Mouse (Mus musculus): ENCODE results near the gene Lhfpl3. TPM values are rescaled to one million over a fixed set of nuclear protein-coding genes. Genes with fewer than 3 reads are reported as not detected.

The Lhfpl3 gene
- total RNA-seq, 2 experiments from 2014 or later: 10.9 to 11.3 TPM

DNA sequence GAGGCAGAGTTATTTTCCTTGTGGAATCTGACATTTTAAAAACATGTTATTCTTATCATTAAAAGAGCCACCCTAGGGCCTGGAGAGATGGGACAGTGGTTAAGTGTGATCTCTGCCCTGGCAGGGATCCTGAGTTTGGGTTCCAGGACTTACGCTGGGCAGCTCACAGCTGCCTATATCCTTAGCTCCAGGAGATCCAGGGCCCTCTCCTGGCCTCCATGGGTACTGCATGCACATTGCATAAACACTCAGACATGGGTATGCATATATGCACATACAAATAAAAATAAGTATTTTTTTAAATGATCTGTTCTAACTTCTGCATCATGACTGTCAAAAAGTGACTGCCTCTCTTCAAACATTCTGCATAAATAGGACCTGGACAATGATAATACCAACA is 115.5 kb downstream of the Lhfpl3 start:
- no peak overlapping the region for H3K27ac ChIP-seq
- TF ChIP-seq CTCF (conservative IDR thresholded peaks at IDR 0.05): peak; percentile 68
- H3K4me3 ChIP-seq: no peak overlapping the region
- DNase-seq (ENCODE audit: low spot score in 2 of 2): no peak

- no peak overlapping the region for H3K4me3 ChIP-seq
- H3K27ac ChIP-seq: no peak overlapping the region
- no peak for DNase-seq (ENCODE audit: low spot score in 2 of 2)
- no peak for TF ChIP-seq CTCF (conservative IDR thresholded peaks at IDR 0.05)
These were observed 123.2 kb downstream of the Lhfpl3 start for GRCm38 (mm10) chr5:22869031-22869430.

DNA sequence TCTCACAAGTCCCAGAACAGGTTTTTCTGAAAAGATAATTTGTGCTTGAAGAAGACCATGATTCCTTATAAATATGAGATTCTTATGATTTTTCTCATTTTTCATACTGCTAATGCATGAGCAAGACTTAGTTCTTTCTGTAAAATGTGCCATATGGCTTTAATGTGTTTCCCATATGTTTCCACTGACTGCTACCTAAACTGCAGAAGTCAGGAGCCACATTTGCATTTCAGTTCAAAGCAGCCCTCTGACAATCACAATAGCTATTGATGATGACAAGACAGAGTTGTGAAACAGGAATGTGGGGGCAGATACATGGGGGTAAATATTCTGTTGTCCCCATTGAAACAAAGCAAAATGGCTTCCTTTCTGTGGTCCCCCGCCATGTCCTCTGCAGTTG is 126.6 kb downstream of the Lhfpl3 start:
- Histone ChIP-seq H3K4me3 (no peak overlapping the region), H3K27ac (no peak overlapping the region)
- DNase-seq (ENCODE audit: low spot score in 2 of 2): no peak
- no peak for TF ChIP-seq CTCF (conservative IDR thresholded peaks at IDR 0.05)

DNA sequence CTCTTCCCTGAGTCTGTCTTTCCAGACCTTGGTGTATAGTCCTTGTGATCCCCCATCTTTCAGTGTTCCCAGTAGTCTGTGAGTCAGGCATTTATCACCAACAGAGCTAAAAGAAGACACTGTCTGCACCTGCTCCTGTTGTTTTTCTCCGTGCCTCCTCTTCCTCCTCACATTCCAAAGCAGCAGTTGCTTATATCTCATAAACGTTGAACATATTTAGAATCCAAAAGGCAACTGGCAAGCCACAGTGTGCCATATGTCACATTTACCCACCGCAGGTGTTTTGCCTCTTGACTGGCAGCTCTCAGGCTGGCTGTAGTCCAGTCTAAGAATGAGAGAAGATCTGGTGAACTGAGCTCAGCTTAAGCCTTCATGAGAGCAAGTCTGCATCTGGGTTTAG is 142.5 kb downstream of the Lhfpl3 start:
- DNase-seq (ENCODE audit: low spot score in 2 of 2): peak; percentile 26 to 52
- no peak for TF ChIP-seq CTCF (conservative IDR thresholded peaks at IDR 0.05)
- Histone ChIP-seq H3K27ac (no peak overlapping the region), H3K4me3 (no peak overlapping the region)

DNA sequence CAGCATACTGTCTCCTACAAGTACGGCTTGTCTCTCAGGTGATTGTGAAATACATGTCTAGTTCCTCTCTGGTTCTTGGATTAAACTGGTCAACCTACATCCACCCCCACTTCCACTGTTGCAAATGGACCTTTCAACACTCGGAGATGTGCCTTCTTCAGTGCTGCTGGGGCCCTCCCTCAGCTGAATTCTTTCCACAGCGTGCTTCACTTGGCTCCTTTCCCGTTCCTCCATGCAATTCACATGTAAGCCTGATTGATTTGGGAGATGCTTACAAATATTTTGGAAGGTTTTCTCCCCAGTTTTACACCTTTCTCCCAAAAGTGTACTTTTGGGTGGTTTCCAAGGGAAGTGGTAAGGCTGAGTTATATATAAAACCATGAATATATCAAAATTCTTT is 143.6 kb downstream of the Lhfpl3 start:
- Histone ChIP-seq H3K4me3 (no peak overlapping the region), H3K27ac (no peak overlapping the region)
- TF ChIP-seq CTCF (conservative IDR thresholded peaks at IDR 0.05): no peak
- no peak for DNase-seq (ENCODE audit: low spot score in 2 of 2)

- no peak for DNase-seq (ENCODE audit: low spot score in 2 of 2)
- TF ChIP-seq CTCF (conservative IDR thresholded peaks at IDR 0.05): no peak
- no peak overlapping the region for H3K27ac ChIP-seq
These were observed 151.4 kb downstream of the Lhfpl3 start for GRCm38 (mm10) chr5:22897228-22897627.

DNA sequence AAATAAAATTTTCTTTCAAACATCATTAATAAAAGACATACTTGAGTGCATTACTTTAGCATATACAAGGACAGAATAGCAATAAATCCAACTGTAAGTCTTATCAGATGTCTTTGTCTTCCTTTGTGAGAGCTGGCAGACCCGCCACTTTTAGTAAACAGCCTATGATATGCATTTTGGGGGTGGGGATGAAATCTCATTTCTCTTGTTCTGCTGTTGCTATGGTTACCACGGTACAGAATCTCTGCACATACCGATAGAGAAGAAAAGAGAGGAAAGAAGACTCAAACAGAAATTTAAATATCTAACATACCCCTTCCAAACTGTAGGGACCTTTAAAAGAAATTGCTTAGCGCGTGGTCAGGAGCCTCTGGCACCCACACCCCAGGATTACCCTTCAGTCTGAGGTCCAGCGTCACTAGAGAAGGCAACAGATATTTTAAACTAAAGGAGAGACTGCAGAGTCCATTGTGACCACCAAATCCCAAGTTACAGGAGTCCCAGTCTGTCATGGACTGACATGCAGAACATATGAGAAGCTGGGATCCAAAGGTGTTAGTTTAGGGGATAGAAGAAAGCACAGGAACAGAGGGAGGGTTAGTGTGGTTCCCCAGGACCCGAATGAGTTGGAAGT is 151.9 kb downstream of the Lhfpl3 start:
- TF ChIP-seq CTCF (conservative IDR thresholded peaks at IDR 0.05): no peak
- no peak for DNase-seq (ENCODE audit: low spot score in 2 of 2)
- H3K4me3 ChIP-seq: no peak overlapping the region
- H3K27ac ChIP-seq: no peak overlapping the region

More at GRCm38 (mm10) chr5:22897228-22897627, 151.4 kb downstream of the Lhfpl3 start:
- no peak overlapping the region for H3K4me3 ChIP-seq

- no peak for TF ChIP-seq CTCF (conservative IDR thresholded peaks at IDR 0.05)
- Histone ChIP-seq H3K4me3 (no peak overlapping the region), H3K27ac (no peak overlapping the region)
- DNase-seq (ENCODE audit: low spot score in 2 of 2): no peak
These were observed 152.7 kb downstream of the Lhfpl3 start for GRCm38 (mm10) chr5:22898593-22898992.

GRCm38 (mm10) chr5:22899913-22900312 is 154.1 kb downstream of the Lhfpl3 start:
- TF ChIP-seq CTCF (conservative IDR thresholded peaks at IDR 0.05): no peak
- DNase-seq (ENCODE audit: low spot score in 2 of 2): no peak
- H3K4me3 ChIP-seq: no peak overlapping the region
- no peak overlapping the region for H3K27ac ChIP-seq

GRCm38 (mm10) chr5:22917197-22917596 is 171.3 kb downstream of the Lhfpl3 start:
- no peak for TF ChIP-seq CTCF (conservative IDR thresholded peaks at IDR 0.05)
- Histone ChIP-seq H3K4me3 (no peak overlapping the region), H3K27ac (no peak overlapping the region)
- DNase-seq (ENCODE audit: low spot score in 2 of 2): no peak

DNA sequence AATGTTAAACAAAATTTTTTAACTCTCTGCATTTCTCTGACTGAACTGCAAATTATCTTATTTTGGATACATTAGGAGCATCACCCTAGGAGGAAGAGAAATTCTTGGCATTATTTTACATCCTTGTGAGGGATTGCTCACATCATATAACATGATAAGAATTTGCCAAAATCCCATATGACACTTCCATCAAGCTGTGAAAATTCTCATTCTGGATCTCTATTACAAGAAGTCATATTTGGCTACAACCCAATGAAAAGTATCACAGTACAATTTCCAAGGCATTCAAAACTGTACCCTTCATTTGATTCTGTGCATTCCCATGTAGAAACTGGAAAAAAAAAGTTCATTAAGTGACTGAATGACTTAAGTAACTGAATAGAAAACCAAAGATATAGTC is 180.3 kb downstream of the Lhfpl3 start:
- DNase-seq (ENCODE audit: low spot score in 2 of 2): no peak
- TF ChIP-seq CTCF (conservative IDR thresholded peaks at IDR 0.05): no peak
- H3K4me3 ChIP-seq: no peak overlapping the region

DNA sequence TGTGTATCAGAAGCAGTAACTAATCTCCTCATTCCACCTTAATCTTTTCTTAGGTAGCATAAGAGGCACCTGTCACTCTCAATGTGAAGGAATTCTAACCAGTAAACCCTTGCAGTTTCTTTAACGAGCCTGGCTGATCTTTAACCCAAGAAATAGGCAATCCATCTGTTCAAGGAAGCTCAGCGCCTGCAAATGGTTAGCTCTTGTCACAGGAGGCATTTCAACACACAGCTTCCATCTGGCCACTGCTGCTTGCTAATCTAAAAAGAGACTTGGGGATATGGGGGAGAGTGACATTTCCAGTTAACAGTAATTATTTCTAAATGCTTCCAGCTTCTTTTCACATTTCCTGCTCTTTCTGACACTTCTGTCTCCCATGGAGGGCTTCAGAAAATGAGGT is 182.9 kb downstream of the Lhfpl3 start:
- Histone ChIP-seq H3K4me3 (no peak overlapping the region), H3K27ac (no peak overlapping the region)
- TF ChIP-seq CTCF (conservative IDR thresholded peaks at IDR 0.05): no peak
- DNase-seq (ENCODE audit: low spot score in 2 of 2): peak; percentile 5 to 15

More for the DNA sequence above, 180.3 kb downstream of the Lhfpl3 start:
- H3K27ac ChIP-seq: no peak overlapping the region

GRCm38 (mm10) chr5:22943306-22943705 is 197.4 kb downstream of the Lhfpl3 start:
- no peak overlapping the region for H3K27ac ChIP-seq
- no peak for DNase-seq (ENCODE audit: low spot score in 2 of 2)
- no peak overlapping the region for H3K4me3 ChIP-seq
- TF ChIP-seq CTCF (conservative IDR thresholded peaks at IDR 0.05): no peak

DNA sequence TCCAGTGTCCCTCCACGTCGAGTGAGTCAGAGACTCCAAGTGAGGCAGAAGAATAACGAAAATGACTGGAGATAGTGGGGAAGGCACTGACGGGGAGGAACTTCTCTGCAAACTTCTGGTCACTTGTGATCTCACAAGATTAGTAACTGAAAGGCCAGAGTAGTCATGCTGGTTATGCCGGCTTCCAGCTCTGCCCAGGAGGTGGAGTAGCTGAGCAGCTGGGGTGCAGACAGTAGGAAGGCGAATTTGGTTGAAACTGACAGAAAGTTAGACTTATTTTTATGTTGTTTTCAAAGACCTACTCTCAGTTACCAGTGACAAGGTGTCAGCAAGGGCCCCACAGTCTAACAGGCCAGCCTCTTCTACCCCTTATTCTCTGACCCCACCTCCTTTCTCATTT is 217.4 kb downstream of the Lhfpl3 start:
- H3K4me3 ChIP-seq: no peak overlapping the region
- peak in 1 of 2 experiments; percentile 2 for DNase-seq (ENCODE audit: low spot score in 2 of 2)
- peak; percentile 66 for TF ChIP-seq CTCF (conservative IDR thresholded peaks at IDR 0.05)

More for the DNA sequence above, 217.4 kb downstream of the Lhfpl3 start:
- no peak overlapping the region for H3K27ac ChIP-seq

Data from layer of hippocampus, adult 2 months (tissue).